Mouse (Mus musculus): ENCODE measurements around the gene Qprt. TPM values are rescaled to one million over a fixed set of nuclear protein-coding genes. Genes with fewer than 3 reads are reported as not detected.
"Not testable (repeated sequence)": the region's sequence is repeated elsewhere in the genome, so short reads cannot be mapped to it uniquely, and the experiment has no call there.

Qprt gene
- polyA plus RNA-seq, 1 experiment = 0.93 TPM

DNA sequence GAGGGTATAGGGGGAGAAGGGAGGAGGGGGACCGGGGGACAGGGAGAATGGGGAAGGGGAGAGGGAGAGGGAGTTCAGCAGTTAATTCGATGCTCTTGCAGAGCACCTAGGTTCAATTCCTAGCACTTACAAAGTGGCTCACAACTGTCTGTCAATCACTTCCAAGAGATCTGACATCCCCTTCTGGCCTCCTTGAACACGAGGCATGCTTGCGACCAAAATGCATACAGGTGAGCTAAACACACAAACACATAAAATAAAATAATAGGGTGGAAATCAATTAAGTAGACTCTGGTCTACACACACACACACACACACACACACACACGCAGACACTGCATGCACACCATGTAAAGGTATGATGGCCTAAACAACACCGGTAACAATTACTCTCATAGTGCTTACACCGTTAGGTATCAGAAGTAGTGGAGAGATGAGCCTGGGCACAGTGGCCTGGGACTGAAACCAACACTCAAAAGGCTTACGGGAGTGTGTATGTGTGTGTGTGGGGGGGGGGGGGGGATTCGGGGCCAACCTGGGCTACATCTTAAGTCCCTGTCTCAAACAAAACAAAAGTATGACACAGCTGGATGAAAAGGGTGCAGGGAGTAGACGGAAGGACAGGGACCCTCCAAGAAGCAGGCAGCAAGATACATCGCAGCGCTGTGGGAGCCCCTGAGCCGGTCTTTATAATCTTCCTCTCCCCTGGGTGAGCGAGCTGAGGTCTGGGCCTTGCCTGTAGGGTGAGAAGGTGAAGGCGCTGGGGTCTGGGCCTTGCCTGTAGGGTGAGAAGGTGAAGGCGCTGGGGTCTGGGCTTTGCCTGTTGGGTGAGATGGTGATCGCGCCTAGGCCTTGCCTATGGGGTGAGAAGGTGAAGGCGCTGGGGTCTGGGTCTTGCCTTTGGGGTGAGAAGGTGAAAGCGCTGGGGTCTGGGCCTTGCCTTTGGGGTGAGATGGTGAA, 31.6 kb downstream of the Qprt start:
- Histone ChIP-seq H3K4me1 (ENCODE audit: control insufficient read depth, insufficient read depth, low read length) (peaks cover 6% of the 10 kb centered on the region), H3K4me3 (replicated peaks; ENCODE audit: extremely low read depth, low read depth, low read length) (peak overlapping the region; percentile 36)
- WGBS = 81% methylated on average over 20 of the region's 20 CpGs
- TF ChIP-seq CTCF (IDR thresholded peaks at IDR 0.05; ENCODE audit: insufficient read depth, low read length) (no peak), POLR2A (IDR thresholded peaks at IDR 0.05; ENCODE audit: borderline replicate concordance, extremely low read depth, low read depth, low read length) (no peak)
- DNase-seq = no peak

DNA sequence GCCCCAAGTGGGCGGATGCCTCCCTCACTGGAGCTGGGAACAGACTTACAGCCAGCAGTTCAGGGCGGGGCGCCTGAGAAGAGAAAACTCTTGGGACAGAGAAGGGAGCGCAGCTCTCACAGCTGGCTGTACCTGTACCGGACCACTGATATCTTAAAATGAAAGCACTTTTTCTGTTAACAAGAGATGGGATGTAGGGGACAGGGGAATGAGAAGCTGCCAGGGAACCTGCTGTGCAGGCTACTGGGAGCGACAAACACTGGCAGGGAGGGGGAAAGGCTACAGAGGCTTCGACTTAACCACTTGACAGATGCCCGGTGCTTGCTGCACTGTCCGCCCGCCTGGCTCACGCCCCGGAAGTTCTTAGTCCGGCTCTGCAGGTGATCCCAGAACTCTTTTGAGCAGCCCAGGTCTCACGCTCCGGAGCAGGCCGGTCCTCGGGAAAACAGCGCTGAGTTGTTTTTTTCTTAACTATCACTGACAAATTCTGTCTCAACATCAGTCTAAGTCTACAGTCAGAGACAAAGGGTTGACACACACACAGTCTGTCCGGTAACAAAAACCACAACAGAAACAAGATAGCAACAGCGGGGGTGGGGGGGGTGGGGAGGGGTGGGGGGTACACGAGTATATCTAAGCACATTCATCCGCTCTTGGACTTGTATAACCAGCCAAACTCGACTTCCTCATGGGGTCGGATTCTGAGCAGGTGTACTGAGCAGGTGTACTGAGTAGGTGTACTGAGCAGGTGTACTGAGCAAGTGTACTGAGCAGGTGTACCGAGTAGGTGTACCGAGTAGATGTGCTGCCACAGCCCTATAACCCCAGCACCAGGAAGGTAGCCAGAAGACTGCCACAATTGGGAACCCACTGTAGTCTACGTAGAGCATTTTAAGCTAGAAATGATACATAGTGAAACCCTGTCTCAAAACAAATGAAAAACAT, 32.9 kb downstream of the Qprt start:
- no peak overlapping the region for H3K4me3 ChIP-seq (replicated peaks; ENCODE audit: extremely low read depth, low read depth, low read length)

DNA sequence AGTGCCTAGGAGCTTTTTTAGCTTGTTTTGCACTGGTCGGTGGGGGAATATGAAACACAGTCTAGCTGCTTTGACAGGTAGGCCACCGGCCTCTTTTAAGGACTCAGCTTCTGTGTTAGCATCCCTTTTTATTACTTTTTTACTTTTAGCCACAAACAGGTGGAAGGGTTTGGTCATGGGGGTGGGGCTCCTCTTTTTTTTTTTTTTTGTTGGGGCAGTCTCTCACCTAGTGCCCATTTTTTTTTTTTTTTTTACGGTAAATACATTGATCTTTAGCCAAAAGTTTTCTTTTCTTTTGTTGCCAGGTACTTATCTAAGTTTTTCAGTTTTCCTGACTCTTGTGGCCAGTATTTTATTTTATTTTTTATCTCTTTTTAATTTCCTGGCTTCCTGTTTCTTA, 33.9 kb downstream of the Qprt start:
- WGBS = 75% methylated on average over 3 of the region's 3 CpGs
- Histone ChIP-seq H3K4me3 (replicated peaks; ENCODE audit: extremely low read depth, low read depth, low read length) (no peak overlapping the region), H3K4me1 (ENCODE audit: control insufficient read depth, insufficient read depth, low read length) (peaks cover 6% of the 10 kb centered on the region)
- DNase-seq = no peak
- no peak for TF ChIP-seq CTCF (IDR thresholded peaks at IDR 0.05; ENCODE audit: insufficient read depth, low read length)
- TF ChIP-seq POLR2A (IDR thresholded peaks at IDR 0.05; ENCODE audit: borderline replicate concordance, extremely low read depth, low read depth, low read length) = no peak

More for the DNA sequence above, 32.9 kb downstream of the Qprt start:
- DNase-seq = peak; percentile 46
- no peak for TF ChIP-seq POLR2A (IDR thresholded peaks at IDR 0.05; ENCODE audit: borderline replicate concordance, extremely low read depth, low read depth, low read length)
- TF ChIP-seq CTCF (IDR thresholded peaks at IDR 0.05; ENCODE audit: insufficient read depth, low read length) = no peak
- WGBS = 18% methylated on average over 27 of the region's 27 CpGs
- peaks cover 6% of the 10 kb centered on the region for H3K4me1 ChIP-seq (ENCODE audit: control insufficient read depth, insufficient read depth, low read length)

DNA sequence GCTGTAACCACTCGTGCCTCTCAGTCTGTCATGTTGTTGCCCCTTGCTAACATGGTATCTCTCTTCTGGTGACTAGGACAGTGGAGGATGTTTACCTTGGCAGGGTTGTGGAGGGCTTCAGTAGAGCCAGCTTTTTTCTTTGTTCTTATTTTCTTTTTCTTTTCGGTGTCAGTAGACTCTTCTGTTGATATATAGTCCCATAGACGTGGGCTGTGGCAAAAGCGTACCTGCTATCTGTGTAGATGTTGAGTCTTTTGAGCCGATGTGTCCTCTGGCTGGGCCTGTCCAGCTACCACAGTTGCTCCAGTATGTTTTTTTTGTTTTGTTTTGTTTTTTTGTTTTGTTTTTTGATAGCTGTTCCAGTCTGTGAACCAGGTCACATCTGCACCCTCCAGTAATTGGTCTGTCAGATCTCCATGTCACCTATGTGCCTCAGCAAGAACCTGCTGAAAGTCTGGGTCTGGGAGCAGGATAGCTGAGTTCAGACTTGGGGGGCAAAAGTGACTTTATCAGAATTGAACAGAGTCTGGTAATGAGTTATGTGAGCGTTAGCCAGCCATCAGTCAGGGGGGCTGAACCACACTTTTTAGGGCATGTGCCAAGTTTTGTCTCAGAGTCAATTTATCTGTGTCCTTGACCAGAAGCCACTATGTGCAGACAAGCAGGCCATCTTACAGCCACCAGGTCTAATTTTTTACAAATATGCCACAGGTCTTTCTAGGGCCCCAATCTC, 34.6 kb downstream of the Qprt start, which contains the start of gene Zg16:
Gene Zg16, minus strand, starts transcription at position 51 of the 733 bp plus-strand sequence.
- DNase-seq; H3K4me1 ChIP-seq (ENCODE audit: control insufficient read depth, insufficient read depth, low read length); H3K4me3 ChIP-seq (replicated peaks; ENCODE audit: extremely low read depth, low read depth, low read length): not testable (repeated sequence)
- 64% methylated on average over 6 of the region's 6 CpGs for WGBS

DNA sequence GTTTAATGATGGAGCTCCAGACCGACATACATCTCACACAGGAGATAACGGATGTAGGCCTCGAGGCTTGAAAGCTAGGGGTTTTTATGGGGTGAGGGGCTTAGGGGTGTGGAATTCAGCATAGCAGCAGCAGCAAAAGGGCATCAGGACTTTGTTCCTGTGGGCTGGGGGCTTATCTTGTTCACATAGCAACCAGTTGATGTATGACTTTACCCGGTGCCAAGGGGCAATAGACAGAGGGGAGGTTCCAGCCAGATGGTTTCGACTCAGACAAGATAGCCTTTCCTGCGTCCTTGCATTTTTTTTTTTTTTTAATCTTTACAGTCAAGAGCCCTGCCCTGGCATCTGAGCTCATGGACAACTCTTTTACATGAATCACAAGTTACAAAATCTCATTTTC, 36.3 kb downstream of the Qprt start:
- WGBS = 53% methylated on average over 6 of the region's 6 CpGs
- not testable (repeated sequence) for H3K4me1 ChIP-seq (ENCODE audit: control insufficient read depth, insufficient read depth, low read length); H3K4me3 ChIP-seq (replicated peaks; ENCODE audit: extremely low read depth, low read depth, low read length); DNase-seq

DNA sequence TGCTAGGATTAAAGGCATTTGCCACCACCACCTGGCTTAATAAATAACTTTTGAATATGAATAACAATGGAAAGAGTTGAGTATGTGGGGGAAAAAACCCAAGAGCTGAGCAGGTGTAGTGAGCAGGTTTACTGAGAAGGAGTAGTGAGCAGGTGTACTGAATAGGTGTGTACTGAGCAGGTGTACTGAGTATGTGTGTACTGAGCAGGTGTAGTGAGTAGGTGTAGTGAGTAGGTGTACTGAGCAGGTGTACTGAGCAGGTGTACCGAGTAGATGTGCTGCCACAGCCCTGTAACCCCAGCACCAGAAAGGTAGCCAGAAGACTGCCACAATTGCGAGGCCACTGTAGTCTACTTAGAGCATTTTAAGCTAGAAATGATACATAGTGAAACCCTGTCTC, 37.2 kb downstream of the Qprt start:
- no peak for TF ChIP-seq CTCF (IDR thresholded peaks at IDR 0.05; ENCODE audit: insufficient read depth, low read length)
- TF ChIP-seq POLR2A (IDR thresholded peaks at IDR 0.05; ENCODE audit: borderline replicate concordance, extremely low read depth, low read depth, low read length) = no peak
- Histone ChIP-seq H3K4me1 (ENCODE audit: control insufficient read depth, insufficient read depth, low read length) (peaks cover 6% of the 10 kb centered on the region), H3K4me3 (replicated peaks; ENCODE audit: extremely low read depth, low read depth, low read length) (no peak overlapping the region)
- DNase-seq = no peak
- WGBS = 81% methylated on average over 2 of the region's 2 CpGs

DNA sequence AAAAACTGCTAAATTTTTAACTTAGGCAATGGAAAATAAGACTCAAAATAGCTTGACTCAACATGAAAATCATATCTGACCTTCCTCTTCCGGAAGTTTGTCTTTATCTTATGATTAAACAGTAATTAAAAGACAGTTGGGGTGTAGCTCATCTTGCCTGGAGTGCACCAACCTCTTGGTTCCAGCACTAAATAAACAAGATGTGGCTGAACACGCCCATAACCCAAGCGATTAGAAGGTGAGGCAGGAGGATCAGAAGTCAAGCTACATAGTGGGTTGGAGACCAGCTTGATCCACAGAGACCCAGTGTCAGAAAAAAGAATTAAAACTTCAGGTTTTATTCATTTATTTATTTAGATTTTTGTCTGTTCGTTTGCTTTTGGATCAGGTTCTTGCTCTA, 38.3 kb downstream of the Qprt start:
- Histone ChIP-seq H3K4me3 (replicated peaks; ENCODE audit: extremely low read depth, low read depth, low read length) (no peak overlapping the region), H3K4me1 (ENCODE audit: control insufficient read depth, insufficient read depth, low read length) (no peaks in the 10 kb centered on the region; the same call in 1 of the 2 replicates)
- TF ChIP-seq POLR2A (IDR thresholded peaks at IDR 0.05; ENCODE audit: borderline replicate concordance, extremely low read depth, low read depth, low read length) (no peak), CTCF (IDR thresholded peaks at IDR 0.05; ENCODE audit: insufficient read depth, low read length) (no peak)
- WGBS = 67% methylated on average over 4 of the region's 4 CpGs
- no peak for DNase-seq

DNA sequence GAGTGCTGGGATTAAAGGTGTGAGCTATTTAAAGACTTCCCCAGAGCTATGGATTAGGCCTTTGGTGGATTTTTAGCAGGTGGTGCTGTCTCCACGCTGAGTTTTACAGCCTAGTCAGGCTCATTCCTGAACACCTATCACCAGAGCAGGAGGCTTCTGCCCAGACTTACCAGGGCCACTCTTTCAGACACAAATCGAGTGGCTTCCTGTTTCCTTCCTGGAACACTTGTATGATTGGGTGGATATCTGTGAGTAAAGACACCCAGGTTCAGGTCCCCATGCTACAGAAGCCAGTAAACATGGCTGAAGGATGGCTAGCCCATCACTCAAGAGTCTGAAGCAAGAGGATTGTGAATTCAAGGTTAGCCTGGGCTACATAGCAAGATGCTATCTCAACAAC, 39.0 kb downstream of the Qprt start:
- DNase-seq = no peak
- TF ChIP-seq POLR2A (IDR thresholded peaks at IDR 0.05; ENCODE audit: borderline replicate concordance, extremely low read depth, low read depth, low read length) (no peak), CTCF (IDR thresholded peaks at IDR 0.05; ENCODE audit: insufficient read depth, low read length) (no peak)
- no peaks in the 10 kb centered on the region; the same call in 1 of the 2 replicates for H3K4me1 ChIP-seq (ENCODE audit: control insufficient read depth, insufficient read depth, low read length)
- 40% methylated on average over 2 of the region's 2 CpGs for WGBS
- no peak overlapping the region for H3K4me3 ChIP-seq (replicated peaks; ENCODE audit: extremely low read depth, low read depth, low read length)

DNA sequence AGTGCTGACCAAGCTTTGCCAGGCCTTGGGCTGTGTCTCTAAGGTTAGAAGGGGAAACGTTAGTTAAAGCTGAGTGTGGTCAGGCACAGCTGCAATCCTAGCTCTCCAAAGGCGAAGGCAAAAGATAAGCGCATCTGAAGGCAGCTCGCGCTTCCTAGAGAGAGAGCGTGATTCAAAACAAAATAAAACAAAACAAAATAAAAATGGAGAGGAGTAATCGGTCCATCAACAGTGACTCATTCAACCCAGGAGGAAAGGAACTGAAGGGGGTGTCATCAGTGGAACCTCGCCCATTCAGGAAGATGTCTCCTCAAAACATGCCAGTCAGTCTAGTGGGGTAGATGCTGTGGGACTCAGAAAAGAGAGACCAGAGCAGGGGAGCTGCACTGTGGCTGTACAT, 39.8 kb downstream of the Qprt start:
- TF ChIP-seq POLR2A (IDR thresholded peaks at IDR 0.05; ENCODE audit: borderline replicate concordance, extremely low read depth, low read depth, low read length) = no peak
- TF ChIP-seq CTCF (IDR thresholded peaks at IDR 0.05; ENCODE audit: insufficient read depth, low read length) = no peak

More for the DNA sequence above, 39.8 kb downstream of the Qprt start:
- Histone ChIP-seq H3K4me1 (ENCODE audit: control insufficient read depth, insufficient read depth, low read length) (no peaks in the 10 kb centered on the region; the same call in 1 of the 2 replicates), H3K4me3 (replicated peaks; ENCODE audit: extremely low read depth, low read depth, low read length) (no peak overlapping the region)
- WGBS = 59% methylated on average over 8 of the region's 8 CpGs
- DNase-seq = no peak
